Mouse (Mus musculus) 3T3-L1 (cell line): ENCODE data around the gene Arid3a.

Experiments
- DNase-seq: peaks from one replicate; pipeline ENCODE4 v3.0.0-alpha.2; 2015; ENCODE audit warnings: low read depth, low spot score

The Arid3a gene

DNA sequence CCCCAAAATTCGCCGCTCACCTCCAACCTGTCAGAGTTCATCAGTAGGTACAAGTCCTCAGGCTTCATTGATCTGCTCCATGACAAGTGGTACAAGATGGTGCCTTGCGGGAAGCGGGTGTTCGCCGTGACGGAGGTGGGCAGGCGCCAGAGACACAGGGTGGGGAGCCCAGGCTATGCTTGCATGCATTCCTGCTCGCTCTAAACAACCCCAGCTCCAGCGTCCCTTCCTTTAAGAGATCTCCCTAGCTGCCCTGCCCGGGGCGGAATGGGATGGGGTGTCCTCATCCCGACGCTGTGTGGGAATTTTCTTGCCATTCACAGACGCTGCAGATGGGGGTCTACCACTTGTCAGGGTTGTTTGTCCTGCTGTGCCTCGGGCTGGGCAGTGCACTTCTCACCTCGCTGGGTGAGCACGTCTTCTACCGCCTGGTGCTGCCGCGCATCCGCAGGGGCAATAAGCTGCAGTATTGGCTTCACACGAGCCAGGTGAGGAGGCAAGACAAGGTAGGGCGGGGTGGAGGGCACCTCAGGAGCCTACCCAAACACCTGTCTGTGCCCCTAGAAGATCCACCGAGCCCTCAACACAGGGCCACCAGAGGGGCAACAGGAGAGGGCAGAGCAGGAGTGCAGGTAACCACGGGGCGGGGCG is 49.4 kb downstream of the Arid3a start:
- DNase-seq: no peak

DNA sequence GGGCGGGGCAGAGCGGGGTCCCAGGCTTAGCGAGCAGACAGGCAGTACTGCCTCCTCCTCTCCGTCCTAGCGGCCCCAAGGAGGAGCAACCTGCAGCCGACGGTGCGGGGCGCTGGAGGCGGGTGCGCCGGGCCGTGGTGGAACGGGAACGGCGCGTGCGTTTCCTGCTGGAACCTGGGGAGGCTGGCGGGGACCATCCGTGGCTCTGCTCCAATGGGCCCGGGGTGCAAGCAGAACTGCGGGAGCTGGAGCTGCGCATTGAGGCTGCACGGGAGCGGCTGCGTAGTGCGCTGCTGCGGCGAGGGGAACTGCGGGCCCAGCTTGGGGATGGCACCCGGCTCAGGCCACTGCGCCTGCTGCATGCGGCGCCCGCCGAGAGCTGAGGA is 49.9 kb downstream of the Arid3a start:
- DNase-seq: no peak

DNA sequence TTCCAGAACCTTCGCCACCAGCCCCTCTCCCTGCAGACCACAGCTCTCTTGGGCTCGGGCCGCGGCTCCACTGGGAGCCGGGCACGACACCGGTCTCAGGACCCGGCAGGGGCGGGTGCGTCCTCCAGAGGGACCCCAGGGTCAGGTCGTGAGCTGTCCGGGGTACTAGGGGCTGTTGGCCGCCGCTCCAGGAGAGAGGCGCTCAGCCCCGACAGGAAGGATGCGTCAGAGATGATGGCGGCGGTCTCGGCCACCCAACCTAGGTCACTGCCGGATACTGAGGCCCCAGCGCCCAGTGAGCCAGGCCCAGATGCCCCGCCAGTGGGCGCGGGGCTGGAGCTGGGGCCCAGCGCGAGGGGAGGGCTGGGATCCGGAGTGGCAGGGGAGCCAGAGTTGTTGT is 50.5 kb downstream of the Arid3a start:
- DNase-seq: no peak

DNA sequence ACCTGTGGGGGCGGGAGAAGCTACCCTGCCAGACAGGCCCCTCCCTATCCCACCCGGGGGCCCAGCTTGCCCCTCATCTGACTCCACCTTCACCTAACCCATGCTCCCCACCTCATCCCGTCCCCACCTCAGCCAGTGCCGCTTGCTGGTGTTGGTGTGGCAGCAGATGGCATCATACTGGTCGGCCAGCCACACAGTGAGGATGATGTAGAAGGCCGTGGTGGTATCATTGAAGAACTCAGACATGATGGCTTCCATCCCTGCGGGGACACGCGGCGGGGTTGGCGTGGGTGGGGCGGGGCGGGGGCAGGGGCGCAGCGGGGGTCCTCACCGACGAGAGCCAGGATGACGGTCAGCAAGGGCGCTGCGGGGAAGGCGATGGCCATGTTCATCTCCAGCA is 51.2 kb downstream of the Arid3a start:
- DNase-seq: no peak

DNA sequence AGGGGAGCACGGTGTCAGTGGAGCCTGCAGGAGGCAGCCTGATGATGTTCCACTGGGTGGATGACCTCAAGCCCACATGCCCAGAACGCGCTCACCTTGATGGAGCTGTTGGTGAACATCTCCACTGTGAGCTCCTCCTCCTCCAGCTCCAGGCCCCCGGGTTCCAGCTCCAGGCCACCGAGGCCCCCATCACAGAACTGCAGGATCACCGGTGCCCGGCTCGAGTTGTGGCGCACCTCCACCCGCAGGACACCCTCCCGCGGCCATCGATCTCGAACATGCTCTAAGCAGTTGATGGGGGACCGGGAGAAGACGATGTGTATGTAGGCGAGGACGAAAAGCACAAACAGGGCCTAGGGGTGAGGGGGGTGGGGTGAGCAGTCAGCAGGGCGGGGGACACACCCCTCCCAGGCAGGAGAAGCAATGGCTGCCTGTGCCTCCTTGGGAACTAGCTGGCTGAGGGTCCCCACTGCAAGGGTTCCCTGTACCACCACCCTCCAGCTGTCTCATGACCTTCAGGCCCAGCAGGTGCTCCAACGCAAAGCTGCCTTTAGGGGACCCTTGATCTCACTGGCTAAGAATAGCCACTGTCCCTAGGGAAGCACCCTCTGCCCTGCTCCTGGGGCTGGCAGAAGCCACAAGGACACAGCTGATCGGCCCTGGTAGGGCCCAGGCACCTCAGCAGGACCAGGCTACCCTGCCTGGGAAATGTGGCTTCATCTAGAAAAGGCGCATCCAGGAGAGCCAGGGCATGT is 52.7 kb downstream of the Arid3a start:
- DNase-seq: no peak

DNA sequence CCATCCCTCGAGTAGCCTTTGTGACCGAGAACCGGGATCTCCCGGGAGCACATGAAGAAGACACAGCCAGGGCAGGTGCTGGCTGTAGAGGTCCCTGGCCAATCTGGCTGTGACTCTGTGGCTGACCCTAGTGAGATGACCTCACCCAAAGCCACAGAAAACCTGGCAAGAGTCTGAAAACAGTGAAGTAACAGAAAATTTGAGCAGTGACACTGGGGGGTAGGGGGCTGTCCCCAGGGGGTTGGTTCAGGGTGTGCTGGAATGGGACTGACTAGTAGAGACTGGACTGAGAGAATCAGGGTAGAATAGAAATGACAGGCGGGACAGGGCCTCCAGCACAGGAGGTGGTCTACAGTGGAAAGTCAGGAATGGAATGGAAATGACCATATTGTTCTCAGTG is 56.4 kb downstream of the Arid3a start:
- DNase-seq: peak; percentile 18

DNA sequence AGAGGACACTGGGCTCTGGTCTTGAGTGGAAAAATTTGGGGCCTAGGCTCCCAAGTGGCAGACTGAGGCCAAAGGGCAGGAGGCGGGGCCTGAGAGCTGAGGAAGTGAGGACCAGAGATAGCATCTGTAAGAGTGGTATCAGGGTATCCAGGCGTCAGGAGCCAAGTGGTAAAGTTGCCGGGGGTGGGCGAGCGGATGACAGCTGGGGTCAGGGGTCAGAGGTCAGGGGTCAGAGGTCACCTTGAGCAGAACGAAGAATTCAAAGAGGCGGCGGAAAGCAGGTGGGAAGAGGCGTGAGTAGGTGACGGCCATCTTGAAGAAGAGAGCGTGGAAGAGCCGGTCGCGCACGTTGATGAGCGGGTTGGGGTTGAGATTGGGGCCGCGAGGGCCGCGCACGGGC is 56.8 kb downstream of the Arid3a start:
- peak; percentile 47 for DNase-seq

DNA sequence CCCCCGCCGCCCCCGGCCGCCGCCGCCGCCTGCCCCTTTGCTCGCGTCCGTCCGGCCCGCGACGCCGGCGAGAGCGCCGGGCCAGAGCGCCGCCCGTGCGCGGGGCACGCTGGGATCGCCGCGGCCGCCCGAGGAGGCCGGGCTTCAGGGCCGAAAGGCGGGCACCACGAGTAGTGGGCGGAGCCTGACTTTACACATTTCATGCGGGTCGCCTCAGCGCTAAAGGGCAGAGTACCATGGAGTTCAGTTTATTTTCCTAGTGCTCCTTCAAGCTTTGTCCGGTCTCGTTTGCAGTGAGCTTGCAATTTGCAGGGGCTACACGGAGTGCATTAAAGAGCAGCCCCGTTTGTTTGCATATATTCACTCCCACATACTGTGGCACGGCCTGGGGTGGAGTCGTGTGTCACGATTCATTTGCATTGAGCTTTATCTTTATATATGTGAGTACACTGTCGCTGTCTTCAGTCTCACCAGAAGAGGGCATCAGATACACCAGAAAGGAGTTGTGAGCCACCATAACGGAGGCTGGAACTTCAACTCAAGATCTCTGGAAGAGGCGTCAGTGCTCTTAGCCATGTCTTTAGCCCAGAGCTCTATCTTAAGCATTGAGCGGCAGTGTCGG is 57.5 kb downstream of the Arid3a start, which contains the start of gene Tmem259:
Gene Tmem259 (minus strand): TSS at position 136 of the 622 bp plus-strand sequence.
- DNase-seq: peak; percentile 94

DNA sequence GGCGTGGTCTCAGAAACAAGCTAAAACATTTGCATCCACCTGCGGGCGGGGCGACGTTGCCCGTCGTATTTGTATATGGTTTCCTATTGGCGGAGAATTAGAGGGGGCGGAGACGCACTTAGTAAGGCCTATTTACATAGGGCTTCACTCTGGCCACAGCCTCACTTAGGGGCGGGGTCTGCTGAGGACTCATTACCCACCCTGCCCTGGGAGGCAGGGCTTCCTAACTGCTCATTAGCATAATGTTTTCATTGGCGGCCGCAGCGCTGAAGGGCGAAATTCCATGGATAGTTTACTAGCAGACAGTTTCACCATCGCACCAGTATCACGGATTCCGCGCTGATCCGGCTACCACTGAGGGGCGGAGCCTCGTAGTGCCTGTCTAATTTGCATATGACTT is 58.0 kb downstream of the Arid3a start:
- DNase-seq: peak; percentile 100

DNA sequence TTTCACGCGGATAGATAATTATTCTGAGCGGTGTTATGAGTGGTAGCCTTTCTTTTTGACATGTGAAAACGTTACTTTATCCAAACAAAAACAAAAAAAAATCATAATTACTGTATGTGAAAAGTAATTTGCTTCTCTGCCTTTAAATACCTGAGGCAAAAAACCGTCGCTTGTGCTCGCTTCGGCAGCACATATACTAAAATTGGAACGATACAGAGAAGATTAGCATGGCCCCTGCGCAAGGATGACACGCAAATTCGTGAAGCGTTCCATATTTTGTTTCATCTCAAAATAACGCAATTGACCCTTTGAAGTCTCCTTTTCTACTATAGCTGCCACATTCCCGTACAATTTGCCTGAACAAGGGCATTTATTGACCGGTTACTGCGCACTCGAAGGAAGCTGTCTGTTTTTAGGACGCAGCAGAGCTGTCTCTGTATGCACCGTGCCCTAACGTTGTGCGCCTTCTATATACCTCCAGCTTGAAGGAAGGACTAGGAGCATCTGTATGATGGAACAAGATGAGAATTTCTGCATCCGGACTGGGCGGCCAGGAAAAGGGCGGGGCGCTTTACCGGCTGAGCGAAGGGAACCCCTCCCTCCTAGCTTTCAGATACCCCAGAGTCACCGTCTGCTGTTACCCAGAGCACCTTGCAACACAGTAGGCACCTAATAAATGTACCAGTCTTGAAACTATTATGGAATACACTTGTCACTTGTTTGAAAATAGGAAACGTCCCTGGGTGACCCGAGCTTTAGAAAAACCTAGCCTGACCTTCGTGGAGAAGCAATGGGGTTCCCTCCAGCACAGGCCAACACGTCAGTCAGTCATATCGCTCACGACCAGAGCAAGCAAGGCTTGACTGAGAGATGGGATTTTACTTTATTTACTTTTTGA is 58.7 kb downstream of the Arid3a start:
- peak; percentile 82 for DNase-seq

DNA sequence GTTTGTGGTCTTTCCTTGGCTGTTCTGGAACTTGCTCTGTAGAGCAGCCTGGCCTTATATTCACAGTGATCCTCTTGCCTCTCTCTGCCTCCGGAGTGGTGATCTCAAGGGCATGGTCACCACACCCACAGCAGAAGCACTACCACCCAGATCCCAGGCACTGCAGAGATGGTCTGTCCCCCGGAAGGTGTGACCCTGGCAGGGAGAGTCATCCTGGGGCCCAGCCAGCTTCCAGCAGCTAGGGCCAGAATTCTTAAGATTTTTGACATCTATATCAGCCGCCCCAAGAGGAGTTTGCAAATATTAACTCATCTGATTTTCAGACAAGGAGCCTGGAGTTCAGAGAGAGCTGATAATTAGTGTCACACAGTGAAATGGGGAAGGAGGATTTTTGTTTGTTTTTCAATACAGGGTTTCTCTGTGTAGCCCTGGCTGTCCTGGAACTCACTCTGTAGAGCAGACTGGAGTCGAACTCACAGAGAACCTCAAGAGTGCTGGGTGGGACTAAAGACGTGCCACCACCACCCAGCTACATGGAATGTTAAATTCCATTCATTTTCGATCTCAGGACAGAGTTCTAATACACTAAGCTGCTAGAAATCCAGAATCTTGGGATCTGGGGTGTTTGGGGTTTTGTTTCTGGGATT is 59.5 kb downstream of the Arid3a start:
- peak; percentile 75 for DNase-seq

DNA sequence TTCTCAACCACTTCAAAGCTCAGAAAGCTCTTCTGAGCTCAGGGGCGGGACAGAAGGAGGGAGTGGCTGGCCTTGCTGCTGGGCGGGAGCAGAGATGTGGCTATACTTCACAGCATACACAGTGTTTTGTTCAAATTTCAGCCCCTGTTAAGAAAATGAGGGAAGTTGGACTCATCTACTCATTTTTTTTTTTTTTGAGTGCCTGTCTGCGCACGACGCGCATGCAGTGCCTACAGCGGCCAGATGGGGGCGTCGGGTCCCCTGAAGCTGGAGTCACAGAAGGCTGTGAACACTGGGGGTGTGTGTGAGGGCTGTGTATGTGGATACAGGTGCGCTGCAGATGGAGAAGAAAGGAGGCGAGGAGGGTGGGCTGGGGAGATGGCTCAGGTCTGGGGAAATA is 60.1 kb downstream of the Arid3a start:
- peak; percentile 88 for DNase-seq

DNA sequence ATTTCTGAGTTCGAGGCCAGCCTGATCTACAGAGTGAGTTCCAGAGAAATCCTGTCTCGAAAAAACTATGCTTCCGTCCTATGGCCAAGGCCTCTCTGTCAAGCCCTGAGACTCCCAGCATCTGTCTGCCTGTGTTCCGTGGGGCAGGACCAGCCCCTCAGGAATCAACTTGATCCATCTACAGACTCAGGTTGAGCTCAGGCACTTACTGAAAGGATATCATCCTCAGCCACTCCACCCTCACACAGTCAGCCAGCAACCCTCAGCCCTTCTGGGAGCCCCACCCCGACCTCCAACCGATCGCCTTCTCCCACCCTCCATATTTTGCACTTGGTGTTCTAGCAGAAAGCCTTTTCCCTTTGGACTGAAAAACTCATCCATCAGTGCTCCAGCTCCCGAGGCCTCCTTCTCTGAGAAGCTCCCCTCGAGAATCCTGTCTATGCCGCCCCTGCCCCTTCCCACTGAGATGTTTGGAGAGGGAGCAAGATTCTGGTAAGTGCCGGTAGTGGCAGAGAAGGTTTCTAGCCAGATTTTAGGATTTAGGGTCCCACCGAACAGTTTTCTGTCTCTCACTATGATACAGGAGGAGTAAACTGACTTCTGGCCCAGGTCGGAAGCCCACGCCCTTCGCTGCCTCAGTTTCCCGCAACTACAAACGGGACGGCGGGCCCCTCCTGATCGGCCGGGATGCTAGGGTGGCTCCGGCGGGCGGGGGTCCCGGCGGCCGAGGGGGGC is 61.1 kb downstream of the Arid3a start:
- peak; percentile 51 for DNase-seq

DNA sequence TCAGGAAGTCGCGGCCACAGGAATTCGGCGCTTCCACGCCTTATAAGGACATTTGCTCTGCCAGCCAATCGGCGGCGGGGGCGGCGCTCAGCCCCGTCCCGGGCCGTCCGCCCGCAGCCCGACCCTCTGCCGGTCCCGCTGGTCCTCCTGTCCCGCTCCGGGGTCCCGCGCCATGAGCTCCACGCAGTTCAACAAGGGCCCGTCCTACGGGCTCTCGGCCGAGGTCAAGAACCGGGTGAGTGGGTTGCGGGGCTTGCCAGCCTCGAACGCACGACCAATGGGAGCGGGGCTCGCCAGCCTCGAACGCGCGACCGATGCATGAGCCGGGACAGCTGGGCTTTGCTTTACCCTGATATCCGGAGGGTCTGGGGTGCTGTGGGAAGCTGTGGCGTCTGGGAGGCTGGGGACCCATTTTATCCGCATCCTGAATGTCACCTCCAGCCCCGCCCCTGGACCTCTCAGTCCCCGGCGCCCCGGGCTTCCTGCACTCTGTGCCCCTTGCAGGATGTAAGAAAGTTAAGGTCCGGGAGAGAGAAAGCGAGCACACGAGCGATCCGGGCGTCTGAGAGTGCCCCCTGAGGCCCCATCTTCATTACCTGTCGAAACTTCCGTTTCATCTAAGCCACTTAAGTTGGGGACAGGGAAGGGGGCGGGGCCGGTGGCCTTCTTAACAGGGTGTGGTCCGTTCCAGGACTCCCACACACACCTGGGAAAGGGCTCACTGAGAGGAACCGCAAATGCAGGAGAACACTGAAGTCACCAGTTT is 61.8 kb downstream of the Arid3a start, which contains the start of gene Cnn2:
Gene Cnn2 (plus strand): TSS at position 79 of the 766 bp plus-strand sequence.
- peak; percentile 64 for DNase-seq

DNA sequence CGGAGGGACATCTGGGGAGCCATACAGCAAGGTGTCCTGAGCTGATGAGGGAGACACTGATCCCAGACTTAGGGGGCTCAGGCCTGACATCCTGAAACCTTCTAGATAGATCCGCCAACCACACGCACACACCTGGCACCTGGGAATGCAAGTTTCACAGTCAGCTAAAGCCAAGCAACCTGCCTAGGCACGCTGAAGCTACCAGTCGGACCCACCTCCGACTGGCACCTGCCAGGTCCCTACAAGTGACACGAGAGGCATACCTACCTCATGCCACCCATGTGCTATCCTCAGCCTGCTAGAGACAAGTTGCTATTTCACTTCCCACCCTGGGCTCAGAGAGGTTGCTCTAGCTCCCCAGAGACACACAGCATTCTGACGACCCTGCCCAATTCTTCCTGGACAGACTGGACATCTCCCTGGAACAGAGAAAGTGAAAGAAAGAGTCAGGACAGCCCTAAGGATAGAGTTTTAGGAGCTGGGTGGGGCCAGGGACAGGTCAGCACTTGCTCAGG is 62.5 kb downstream of the Arid3a start:
- DNase-seq: peak; percentile 62

DNA sequence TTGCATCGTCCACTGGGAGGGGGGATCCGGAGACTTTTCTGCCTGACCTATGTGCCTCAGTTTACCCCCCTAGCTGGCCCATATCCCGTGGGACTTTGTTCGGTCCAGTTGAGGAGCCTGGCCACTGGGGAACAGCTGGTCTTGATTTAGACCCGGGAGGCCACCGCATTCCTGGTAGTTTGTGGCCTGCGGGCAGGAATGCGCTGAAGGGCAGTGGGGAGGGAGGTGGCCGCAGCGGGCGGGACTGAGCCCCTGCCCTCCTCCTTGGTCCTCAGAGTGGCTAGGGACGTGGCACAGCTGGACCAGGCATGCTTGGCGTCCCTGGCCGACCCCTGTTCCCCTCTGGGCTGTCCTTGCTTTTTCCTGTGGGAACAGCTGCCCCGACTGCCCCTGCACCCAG is 63.0 kb downstream of the Arid3a start:
- peak; percentile 92 for DNase-seq

DNA sequence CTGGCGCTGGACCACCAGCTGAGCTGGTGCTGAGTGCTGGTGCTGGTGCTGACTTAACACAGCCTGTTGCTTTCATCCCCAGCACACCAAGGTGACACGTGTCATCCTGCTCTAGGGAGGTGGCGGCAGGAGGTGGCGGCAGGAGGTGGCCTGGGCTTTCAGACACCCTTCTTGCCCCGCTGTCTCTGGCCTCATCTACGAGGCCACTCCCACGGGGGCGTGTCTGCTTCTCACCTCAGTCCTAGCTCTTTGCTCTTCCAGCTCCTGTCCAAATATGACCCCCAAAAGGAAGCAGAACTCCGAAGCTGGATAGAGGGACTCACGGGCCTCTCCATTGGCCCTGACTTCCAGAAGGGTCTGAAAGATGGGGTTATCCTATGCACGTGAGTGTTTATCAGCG is 64.3 kb downstream of the Arid3a start:
- DNase-seq: peak; percentile 20

DNA sequence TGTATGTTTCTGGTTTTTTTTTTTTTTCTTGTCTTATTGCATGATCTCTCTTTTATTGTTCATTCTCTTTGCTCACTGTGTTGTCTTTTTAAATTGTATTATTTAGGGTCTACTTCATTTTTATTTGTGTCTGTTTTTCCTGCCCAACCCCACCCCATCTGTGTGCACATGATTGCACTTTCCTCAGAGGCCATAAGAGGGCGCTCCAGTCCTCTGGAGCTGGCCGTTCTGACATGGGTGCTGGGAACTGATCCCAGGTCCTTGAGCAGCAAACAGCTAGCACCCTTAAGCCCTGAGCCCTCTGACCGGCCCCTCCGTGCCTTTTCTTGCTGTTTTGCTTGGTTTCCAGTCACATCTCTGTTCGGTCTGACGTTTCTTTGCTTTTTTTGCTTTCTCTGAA is 64.7 kb downstream of the Arid3a start:
- DNase-seq: no peak

DNA sequence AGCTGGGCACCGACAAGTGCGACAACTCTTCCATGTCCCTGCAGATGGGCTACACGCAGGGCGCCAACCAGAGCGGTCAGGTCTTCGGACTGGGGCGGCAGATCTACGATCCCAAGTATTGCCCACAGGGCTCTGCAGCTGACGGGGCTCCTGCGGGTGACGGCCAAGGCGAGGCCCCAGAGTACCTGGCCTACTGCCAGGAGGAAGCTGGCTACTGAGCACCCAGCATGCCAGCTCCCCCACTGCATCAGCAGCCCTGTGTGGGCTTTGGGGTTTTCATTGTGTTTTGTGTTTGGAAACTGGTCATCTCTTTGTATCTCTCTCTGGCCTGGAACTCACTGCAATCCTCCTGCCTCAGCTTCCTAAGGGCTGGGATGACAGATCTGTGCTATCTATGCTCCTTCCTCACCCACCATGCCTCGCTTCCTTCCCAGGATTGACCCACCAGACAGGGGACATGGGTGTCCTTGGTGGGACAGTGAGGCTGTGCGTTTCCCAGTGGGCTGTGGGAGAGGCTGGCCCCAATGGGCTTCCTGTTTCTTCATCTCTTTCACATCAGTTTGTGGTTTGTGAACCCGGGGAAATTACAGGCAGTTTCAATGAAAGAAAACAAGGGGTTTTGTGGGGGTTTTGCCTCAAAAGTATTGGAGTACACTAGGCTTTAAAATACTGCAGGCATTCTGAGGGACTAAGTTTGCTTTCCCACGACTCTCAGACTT is 67.7 kb downstream of the Arid3a start:
- DNase-seq: no peak
